Mouse (Mus musculus) liver, embryonic 12.5 days (tissue): Measurements from ENCODE around the gene Tmem161a. TPM values are rescaled to one million over a fixed set of nuclear protein-coding genes. Genes with fewer than 3 reads are reported as not detected.
"Not testable (repeated sequence)": the region's sequence is repeated elsewhere in the genome, so short reads cannot be mapped to it uniquely, and the experiment has no call there.

ENCODE experiments used
- ATAC-seq: fragments of 200-750 bp; cut with Nextera tagmentation; 2 replicates; pipeline ENCODE4 v1.8.0; 2017; ENCODE audit warnings: moderate number of reproducible peaks, mild to moderate bottlenecking, moderate library complexity
- H3K27ac ChIP-seq: fragments of 300-500 bp; sonication (generic); 2 replicates; pipeline ENCODE4 v1.5.1; 2016; ENCODE audit warnings: mild to moderate bottlenecking
- H3K27me3 ChIP-seq: fragments of 300-500 bp; sonication (generic); replicated peaks from 2 replicates; pipeline ENCODE4 v1.6.1; 2016; ENCODE audit warnings: mild to moderate bottlenecking, moderate library complexity
- H3K36me3 ChIP-seq: fragments of 300-500 bp; sonication (generic); 2 replicates; pipeline ENCODE4 v1.6.1; 2016; ENCODE audit warnings: mild to moderate bottlenecking, moderate library complexity
- H3K4me1 ChIP-seq: fragments of 300-500 bp; sonication (generic); 2 replicates; pipeline ENCODE4 v1.6.1; 2016
- H3K4me2 ChIP-seq: fragments of 300-500 bp; sonication (generic); 2 replicates; pipeline ENCODE4 v1.6.1; 2016; ENCODE audit warnings: mild to moderate bottlenecking, moderate library complexity
- H3K4me3 ChIP-seq: fragments of 300-500 bp; sonication (generic); 2 replicates; pipeline ENCODE4 v1.5.1; 2016; ENCODE audit warnings: mild to moderate bottlenecking, moderate library complexity
- H3K9ac ChIP-seq: fragments of 300-500 bp; sonication (generic); 2 replicates; pipeline ENCODE4 v1.6.1; 2016; ENCODE audit warnings: mild to moderate bottlenecking, moderate library complexity
- H3K9me3 ChIP-seq: fragments of 300-500 bp; sonication (generic); replicated peaks from 2 replicates; pipeline ENCODE4 v1.6.1; 2016; ENCODE audit warnings: mild to moderate bottlenecking, moderate library complexity
- WGBS: fragments of 180-500 bp; shearing (Covaris S2); methylation state at CpG from one replicate; pipeline ENCODE4 v1.1.7; 2016; ENCODE audit not compliant: insufficient replicate concordance; 5-methylcytosine and 5-hydroxymethylcytosine counted together
- polyA plus RNA-seq: library from polyadenylated mRNA; unstranded; fragments of >200 nt; fragmentation: Nextera tagmentation; extraction: Ambion mirVana; gene quantifications from 2 replicates; pipeline ENCODE4 v1.2.1, GENCODE M21; 2016

Gene Tmem161a
- polyA plus RNA-seq, 1 experiment from 2014 or later, result 39.4 TPM

- WGBS, result under 1% methylated on average over 66 of the region's 66 CpGs
- Histone ChIP-seq H3K4me1 (peaks cover 53% of the 10 kb centered on the region), H3K27ac (peak within 1 kb of the TSS; percentile 90), H3K9me3 (no peaks in the 10 kb centered on the region), H3K4me3 (peak within 1 kb of the TSS; percentile 72), H3K4me2 (peak within 1 kb of the TSS; percentile 98), H3K36me3 (no peaks in the 10 kb centered on the region), H3K27me3 (no peaks in the 10 kb centered on the region), H3K9ac (peak within 1 kb of the TSS; percentile 86)
- ATAC-seq, result peak; percentile 94
These were observed 40.2 kb downstream of the Tmem161a start, which contains the start of gene Slc25a42 for GRCm38 (mm10) chr8:70212112-70213055. Gene Slc25a42 (minus strand): TSS chr8:70212305.

GRCm38 (mm10) chr8:70214411-70214810 is 42.3 kb downstream of the Tmem161a start:
- peaks cover 35% of the 10 kb centered on the region for H3K4me1 ChIP-seq

GRCm38 (mm10) chr8:70215092-70215491 is 42.9 kb downstream of the Tmem161a start:
- no peaks in the 10 kb centered on the region for H3K36me3 ChIP-seq
- H3K4me2 ChIP-seq, result no peak overlapping the region
- peaks cover 35% of the 10 kb centered on the region for H3K4me1 ChIP-seq
- no peak overlapping the region for H3K4me3 ChIP-seq
- H3K27ac ChIP-seq, result no peak overlapping the region
- H3K9me3 ChIP-seq, result no peaks in the 10 kb centered on the region
- no peak overlapping the region for H3K9ac ChIP-seq
- H3K27me3 ChIP-seq, result no peaks in the 10 kb centered on the region
- 63% methylated on average over 5 of the region's 5 CpGs for WGBS
- ATAC-seq, result no peak

More at GRCm38 (mm10) chr8:70214411-70214810, 42.3 kb downstream of the Tmem161a start:
- H3K9me3 ChIP-seq, result no peaks in the 10 kb centered on the region
- no peak overlapping the region for H3K4me2 ChIP-seq
- H3K9ac ChIP-seq, result no peak overlapping the region
- 67% methylated on average over 3 of the region's 3 CpGs for WGBS
- H3K27ac ChIP-seq, result no peak overlapping the region
- no peaks in the 10 kb centered on the region for H3K27me3 ChIP-seq
- ATAC-seq, result no peak
- H3K4me3 ChIP-seq, result no peak overlapping the region
- H3K36me3 ChIP-seq, result no peaks in the 10 kb centered on the region

- H3K9me3 ChIP-seq, H3K27ac ChIP-seq, H3K4me3 ChIP-seq, ATAC-seq, H3K9ac ChIP-seq, H3K27me3 ChIP-seq, H3K36me3 ChIP-seq, H3K4me2 ChIP-seq: not testable (repeated sequence)
- H3K4me1 ChIP-seq, result peaks cover 30% of the 10 kb centered on the region
- WGBS, result 54% methylated on average over 3 of the region's 3 CpGs
These were observed 44.0 kb downstream of the Tmem161a start for GRCm38 (mm10) chr8:70216161-70216560.

GRCm38 (mm10) chr8:70216566-70216965 is 44.4 kb downstream of the Tmem161a start:
- WGBS, result 75% methylated on average over 1 of the region's 1 CpGs
- no peak for ATAC-seq

DNA sequence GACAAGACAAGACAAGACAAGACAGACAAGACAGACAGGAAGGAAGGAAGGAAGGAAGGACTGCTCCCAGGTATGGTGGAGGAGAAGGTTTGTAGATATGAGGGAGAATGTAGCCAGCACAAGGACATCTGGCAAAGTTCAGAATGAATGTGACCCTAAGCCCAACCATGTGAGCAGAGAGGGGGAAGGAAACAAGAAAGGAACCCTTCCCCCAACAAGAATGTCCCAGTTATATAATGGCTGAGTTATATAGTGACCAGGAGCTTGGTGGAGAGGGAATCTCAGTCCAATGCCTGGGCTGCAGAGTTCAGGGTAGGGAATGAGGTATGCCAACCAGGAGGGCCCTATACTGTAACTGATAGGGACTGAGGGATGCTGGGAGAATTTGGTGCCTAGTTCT is 45.3 kb downstream of the Tmem161a start:
- Histone ChIP-seq H3K27me3 (no peaks in the 10 kb centered on the region), H3K9ac (no peak overlapping the region), H3K4me1 (peaks cover 24% of the 10 kb centered on the region), H3K9me3 (no peaks in the 10 kb centered on the region), H3K4me3 (no peak overlapping the region), H3K36me3 (peaks cover 12% of the 10 kb centered on the region), H3K27ac (no peak overlapping the region), H3K4me2 (no peak overlapping the region)
- ATAC-seq, result no peak

More at GRCm38 (mm10) chr8:70216566-70216965, 44.4 kb downstream of the Tmem161a start:
- Histone ChIP-seq H3K4me1 (peaks cover 26% of the 10 kb centered on the region), H3K9me3 (no peaks in the 10 kb centered on the region), H3K9ac (no peak overlapping the region), H3K4me3 (no peak overlapping the region), H3K36me3 (peaks cover 3% of the 10 kb centered on the region), H3K4me2 (no peak overlapping the region), H3K27ac (no peak overlapping the region), H3K27me3 (no peaks in the 10 kb centered on the region)

DNA sequence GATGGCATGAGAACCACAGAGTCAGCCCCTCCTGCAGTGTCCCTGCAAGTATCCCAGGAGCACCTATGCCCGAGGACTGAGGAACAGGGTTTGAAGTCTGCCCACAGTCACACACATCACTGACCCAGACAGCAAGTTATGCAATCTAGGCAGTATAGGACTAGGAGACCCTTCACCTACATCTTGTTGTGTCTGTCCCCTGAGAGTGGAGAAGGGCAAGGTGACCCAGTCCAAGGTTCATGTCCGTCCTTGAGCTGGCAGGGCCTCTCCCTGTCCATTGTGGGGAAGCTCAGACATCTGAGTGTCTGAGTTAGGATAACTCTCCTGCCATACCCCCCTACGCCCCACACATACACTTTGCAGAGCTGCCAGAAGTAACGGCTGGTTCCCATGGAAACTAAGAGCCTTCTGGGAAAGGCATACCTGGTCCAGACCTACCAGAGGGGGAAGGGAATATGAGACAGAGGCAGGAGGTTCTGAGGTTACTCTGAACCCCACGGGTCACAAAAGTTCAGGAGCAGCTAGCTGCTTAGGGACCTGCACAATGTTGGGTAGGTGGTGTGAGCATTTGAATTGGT is 47.0 kb downstream of the Tmem161a start:
- no peak for ATAC-seq
- Histone ChIP-seq H3K36me3 (peaks cover 30% of the 10 kb centered on the region), H3K27me3 (no peaks in the 10 kb centered on the region), H3K4me1 (peaks cover 15% of the 10 kb centered on the region), H3K4me3 (no peak overlapping the region), H3K9ac (no peak overlapping the region), H3K9me3 (no peaks in the 10 kb centered on the region), H3K27ac (no peak overlapping the region), H3K4me2 (no peak overlapping the region)
- WGBS, result 48% methylated on average over 5 of the region's 5 CpGs

GRCm38 (mm10) chr8:70220236-70220840 is 48.2 kb downstream of the Tmem161a start:
- no peak overlapping the region for H3K4me3 ChIP-seq
- no peak overlapping the region for H3K4me2 ChIP-seq
- no peaks in the 10 kb centered on the region for H3K9me3 ChIP-seq
- ATAC-seq, result no peak
- H3K9ac ChIP-seq, result no peak overlapping the region
- H3K4me1 ChIP-seq, result peaks cover 15% of the 10 kb centered on the region
- H3K27ac ChIP-seq, result peak overlapping the region; percentile 28; the same call in 1 of the 2 replicates
- peaks cover 41% of the 10 kb centered on the region for H3K36me3 ChIP-seq
- no peaks in the 10 kb centered on the region for H3K27me3 ChIP-seq
- WGBS, result 71% methylated on average over 8 of the region's 8 CpGs

DNA sequence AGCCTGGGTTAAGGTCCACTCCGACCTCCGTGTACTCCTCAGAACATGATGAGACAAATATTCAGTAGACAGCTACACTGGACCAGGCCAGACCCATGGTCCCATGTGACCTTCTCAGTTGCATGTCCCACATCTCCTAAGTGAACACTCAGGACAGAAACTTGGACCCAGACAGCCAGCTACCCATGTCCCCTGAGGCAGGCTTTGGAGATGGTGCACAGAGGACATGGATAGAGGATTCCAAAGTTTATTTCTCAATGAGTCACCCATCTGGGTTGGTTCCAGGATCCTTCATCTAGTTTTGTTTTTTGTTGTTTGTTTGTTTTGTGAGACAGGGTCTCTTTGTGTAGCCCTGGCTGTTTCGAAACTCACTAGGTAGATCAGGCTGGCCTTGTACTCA is 48.8 kb downstream of the Tmem161a start:
- Histone ChIP-seq H3K27ac (no peak overlapping the region), H3K27me3 (no peaks in the 10 kb centered on the region), H3K4me1 (peaks cover 15% of the 10 kb centered on the region), H3K4me2 (no peak overlapping the region), H3K9ac (no peak overlapping the region), H3K36me3 (peaks cover 47% of the 10 kb centered on the region), H3K9me3 (no peaks in the 10 kb centered on the region), H3K4me3 (no peak overlapping the region)
- 90% methylated on average over 3 of the region's 3 CpGs for WGBS
- ATAC-seq, result no peak

- 95% methylated on average over 12 of the region's 12 CpGs for WGBS
- H3K9me3 ChIP-seq, result no peaks in the 10 kb centered on the region
- H3K27ac ChIP-seq, result no peak overlapping the region
- peaks cover 51% of the 10 kb centered on the region for H3K36me3 ChIP-seq
- no peak overlapping the region for H3K9ac ChIP-seq
- no peak overlapping the region for H3K4me2 ChIP-seq
- peaks cover 15% of the 10 kb centered on the region for H3K4me1 ChIP-seq
- H3K27me3 ChIP-seq, result no peaks in the 10 kb centered on the region
- no peak for ATAC-seq
- H3K4me3 ChIP-seq, result no peak overlapping the region
These were observed 49.9 kb downstream of the Tmem161a start for GRCm38 (mm10) chr8:70222041-70222440.

GRCm38 (mm10) chr8:70223341-70223740 is 51.2 kb downstream of the Tmem161a start:
- 64% methylated on average over 6 of the region's 6 CpGs for WGBS
- ATAC-seq, result no peak
- peaks cover 63% of the 10 kb centered on the region for H3K36me3 ChIP-seq
- H3K27me3 ChIP-seq, result no peaks in the 10 kb centered on the region
- H3K9me3 ChIP-seq, result no peaks in the 10 kb centered on the region
- peaks cover 15% of the 10 kb centered on the region for H3K4me1 ChIP-seq
- no peak overlapping the region for H3K4me3 ChIP-seq
- no peak overlapping the region for H3K27ac ChIP-seq
- H3K9ac ChIP-seq, result no peak overlapping the region
- H3K4me2 ChIP-seq, result no peak overlapping the region

DNA sequence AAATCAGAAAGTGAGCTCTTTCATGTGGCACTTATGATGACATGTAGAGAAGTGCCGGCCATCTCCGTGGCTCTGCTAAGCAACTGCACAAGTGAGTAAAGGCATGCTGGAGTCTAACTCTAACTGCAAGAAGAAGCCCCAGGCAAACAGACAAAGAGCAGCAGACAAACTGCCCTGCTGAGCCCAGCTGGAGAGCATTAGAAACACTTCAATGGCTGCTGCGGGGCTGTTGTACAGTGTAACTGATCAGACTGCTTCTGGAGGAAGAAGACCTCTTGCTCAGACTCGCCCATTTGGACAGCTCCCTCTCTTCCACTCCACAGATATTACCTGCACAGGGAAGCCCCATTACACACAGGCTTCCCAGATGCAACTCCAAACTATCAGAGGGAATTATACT is 55.8 kb downstream of the Tmem161a start:
- no peak overlapping the region for H3K4me2 ChIP-seq
- no peak overlapping the region for H3K27ac ChIP-seq
- no peak overlapping the region for H3K4me3 ChIP-seq
- peaks cover 11% of the 10 kb centered on the region for H3K4me1 ChIP-seq
- H3K27me3 ChIP-seq, result no peaks in the 10 kb centered on the region
- WGBS, result 76% methylated on average over 4 of the region's 4 CpGs
- H3K9ac ChIP-seq, result no peak overlapping the region
- no peaks in the 10 kb centered on the region for H3K9me3 ChIP-seq
- ATAC-seq, result no peak
- peaks cover 75% of the 10 kb centered on the region for H3K36me3 ChIP-seq
